Mouse (Mus musculus) liver, adult 2 months (tissue): ENCODE measurements around the gene Rhoj.

ENCODE experiments used
- CTCF ChIP-seq: fragments of 200-500 bp; IDR thresholded peaks from 2 replicates; pipeline ENCODE4 v1.5.1; 2011; ENCODE audit warnings: low read depth, low read length, control low read depth
- POLR2A ChIP-seq: fragments of 200-500 bp; IDR thresholded peaks from 2 replicates; pipeline ENCODE4 v1.6.1; 2011; ENCODE audit warnings: low read length, control low read depth; ENCODE audit not compliant: insufficient read depth; ENCODE audit errors: extremely low read depth

GRCm38 (mm10) chr12:75368527-75368926, 60.4 kb downstream of the Rhoj start:
- no peak for TF ChIP-seq POLR2A
- TF ChIP-seq CTCF = no peak
